Mouse (Mus musculus) adipocyte (in vitro differentiated cells): ENCODE measurements around the gene Mov10.
A peak's percentile ranks its signal among the peaks of the same experiment; 100 is the strongest.
"Not testable (repeated sequence)": the region's sequence is repeated elsewhere in the genome, so short reads cannot be mapped to it uniquely, and the experiment has no call there.

Experiments used
- DNase-seq: peaks from one replicate; pipeline ENCODE4 v3.0.0-alpha.2; 2016; ENCODE audit warnings: low spot score

Mov10 gene

DNA sequence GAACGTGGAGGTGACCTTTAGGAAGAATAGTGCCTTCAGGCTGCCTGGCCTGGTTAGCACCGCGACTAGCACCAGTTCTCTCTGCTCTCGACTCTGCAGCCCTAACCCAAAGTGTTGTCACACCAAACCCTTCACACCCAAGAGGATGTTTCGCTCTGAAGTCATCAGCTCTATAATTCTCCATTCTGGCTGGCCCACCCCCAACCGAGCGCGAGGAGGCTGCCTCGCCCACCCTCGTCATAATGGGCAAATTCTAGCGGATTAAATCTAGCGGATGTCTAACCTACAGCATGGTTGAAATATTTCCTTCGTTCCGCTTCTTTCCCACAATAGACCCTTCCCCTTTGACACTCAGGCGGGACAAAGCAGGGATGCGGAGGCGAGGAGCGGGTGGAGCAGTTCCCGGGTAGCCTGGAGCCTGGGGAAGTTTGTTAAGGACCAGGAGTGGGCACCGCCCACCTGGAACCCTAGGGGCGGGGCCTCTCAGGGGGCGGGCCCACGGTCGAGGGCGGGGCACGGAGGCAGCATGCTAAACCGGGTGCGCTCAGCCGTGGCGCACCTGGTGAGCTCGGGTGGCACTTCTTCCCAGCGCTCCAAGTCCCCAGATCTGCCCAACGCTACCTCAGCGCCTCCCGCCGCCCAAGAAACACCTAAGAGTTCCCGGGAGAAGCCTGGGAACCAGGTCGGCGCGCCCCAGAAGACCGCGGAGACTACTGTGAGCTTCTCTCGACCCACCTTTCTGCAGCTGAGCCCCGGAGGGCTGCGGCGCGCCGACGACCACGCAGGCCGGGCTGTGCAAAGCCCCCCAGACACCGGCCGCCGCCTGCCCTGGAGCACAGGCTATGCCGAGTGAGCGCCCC lies 37.6 kb downstream of the Mov10 start, which contains the start of gene Ppm1j:
Ppm1j (plus strand) TSS at position 496 of the 860 bp plus-strand sequence.
- no peak for DNase-seq

- peak; percentile 40 for DNase-seq
These were observed 38.4 kb downstream of the Mov10 start for GRCm38 (mm10) chr3:104779949-104780348.

GRCm38 (mm10) chr3:104777342-104777741 lies 41.0 kb downstream of the Mov10 start:
- no peak for DNase-seq

DNA sequence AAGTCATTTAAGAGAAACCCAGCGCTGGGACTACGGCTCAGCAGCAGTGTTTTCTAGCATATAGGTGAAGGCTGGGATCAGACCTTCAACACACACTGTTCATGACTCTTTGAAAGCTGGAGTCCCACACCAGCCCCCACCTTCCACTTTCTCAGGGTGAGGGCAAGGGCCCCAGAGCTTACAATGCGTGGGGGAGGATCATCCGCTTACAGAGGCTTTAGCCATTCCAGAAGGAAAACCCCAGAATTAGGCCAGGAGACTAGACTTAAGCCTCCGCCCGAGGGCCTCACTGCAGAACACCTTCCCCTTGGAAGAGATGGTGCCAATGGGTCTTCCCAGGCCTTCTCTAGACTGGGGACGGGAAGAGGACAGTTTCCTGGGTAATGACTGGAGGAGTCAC lies 45.1 kb downstream of the Mov10 start:
- no peak for DNase-seq

DNA sequence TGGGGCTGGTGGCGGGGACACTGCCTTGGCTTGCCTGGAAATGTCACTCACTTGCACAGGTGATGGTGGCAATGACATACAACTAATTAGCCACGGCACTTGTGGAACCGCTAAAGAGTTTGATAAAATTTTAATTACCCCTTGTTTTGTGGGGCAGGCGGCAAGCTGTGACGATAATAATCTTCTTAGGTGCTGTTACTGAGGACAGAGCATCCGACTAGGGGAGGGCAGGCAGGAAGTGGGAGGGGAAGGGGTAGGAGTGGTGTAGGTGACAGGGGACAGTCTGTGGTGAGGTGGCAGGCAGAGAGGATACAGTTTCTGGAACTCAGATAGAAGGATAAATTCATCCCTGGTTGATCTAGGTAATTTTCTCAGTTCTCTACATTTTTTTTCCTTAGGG lies 46.9 kb downstream of the Mov10 start:
- DNase-seq: no peak

DNA sequence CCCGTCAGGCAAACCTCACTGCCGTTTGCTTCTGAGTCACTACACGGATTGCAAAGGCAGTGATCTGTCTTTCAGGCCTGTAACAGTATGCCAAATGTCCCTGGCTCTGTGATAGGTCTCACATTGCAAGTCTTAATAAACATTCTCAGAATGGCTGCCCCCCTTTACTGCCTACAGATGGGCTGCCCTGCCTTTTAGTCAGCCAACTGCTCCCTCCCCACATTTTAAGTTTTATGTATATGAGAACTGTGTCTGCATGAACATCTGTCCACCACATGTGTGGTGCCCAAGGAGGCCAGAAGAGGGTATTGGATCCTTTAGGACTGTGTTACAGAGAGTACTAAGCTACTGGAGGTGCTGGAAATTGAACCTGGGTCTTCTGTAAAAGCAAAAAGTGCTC lies 47.4 kb downstream of the Mov10 start:
- DNase-seq: no peak

DNA sequence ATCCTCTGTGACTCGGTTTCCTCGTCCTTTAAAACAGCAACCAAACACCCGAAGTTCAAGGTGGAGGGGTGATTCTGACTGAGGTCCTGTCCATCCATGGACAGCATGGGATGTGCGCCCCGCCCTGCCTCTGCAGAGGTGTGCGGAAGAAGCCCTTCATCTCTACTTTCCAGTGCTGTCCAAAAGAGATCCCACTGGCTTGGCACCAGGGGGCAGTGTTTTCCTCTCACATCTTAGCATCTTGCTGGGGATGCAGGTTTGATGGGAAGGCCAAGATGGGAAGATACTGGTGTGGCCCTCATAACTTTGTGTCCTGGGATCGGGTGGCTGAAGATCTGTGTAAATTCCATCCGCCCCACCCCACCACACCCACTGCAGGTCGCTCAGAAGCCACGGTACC lies 48.3 kb downstream of the Mov10 start:
- peak; percentile 58 for DNase-seq

DNA sequence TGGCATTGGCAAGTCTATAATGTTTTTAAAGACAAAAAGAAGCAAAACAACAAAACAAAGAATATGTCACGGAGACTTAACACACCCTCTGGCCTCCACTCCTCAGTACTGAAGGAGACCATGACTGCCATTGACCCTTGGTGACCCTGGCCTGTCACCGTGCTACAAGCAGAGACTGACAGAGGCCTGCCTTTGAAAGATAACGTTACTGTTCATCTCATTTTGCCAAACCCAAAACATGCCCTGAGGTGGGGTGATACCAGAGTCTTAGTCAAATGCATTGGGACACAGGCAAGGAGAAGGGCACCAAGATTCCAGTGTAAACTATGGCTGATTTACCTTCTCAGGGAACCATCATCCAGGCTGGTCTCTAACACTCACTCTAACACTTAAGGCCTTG lies 49.2 kb downstream of the Mov10 start:
- no peak for DNase-seq

DNA sequence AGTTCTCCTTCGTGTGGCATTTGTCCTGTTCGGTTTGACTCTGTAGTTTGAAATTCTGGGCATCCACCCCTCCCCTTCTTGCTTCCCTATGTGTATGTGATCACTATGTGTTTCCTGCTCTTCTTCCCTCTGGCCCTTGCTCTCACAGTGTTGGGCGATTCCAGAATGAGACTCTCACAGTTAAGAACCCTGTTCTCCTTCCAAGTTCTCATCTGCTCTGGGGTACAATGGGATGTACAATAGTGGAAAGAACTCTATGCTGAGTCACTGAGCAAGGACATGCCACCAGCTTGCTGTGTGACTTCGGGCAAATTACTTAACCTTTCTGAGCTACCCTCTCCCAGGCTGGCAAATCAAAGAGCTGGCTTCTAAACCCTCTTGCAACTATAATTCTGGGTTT lies 50.6 kb downstream of the Mov10 start:
- no peak for DNase-seq

GRCm38 (mm10) chr3:104767141-104767540 lies 51.2 kb downstream of the Mov10 start:
- DNase-seq: no peak

DNA sequence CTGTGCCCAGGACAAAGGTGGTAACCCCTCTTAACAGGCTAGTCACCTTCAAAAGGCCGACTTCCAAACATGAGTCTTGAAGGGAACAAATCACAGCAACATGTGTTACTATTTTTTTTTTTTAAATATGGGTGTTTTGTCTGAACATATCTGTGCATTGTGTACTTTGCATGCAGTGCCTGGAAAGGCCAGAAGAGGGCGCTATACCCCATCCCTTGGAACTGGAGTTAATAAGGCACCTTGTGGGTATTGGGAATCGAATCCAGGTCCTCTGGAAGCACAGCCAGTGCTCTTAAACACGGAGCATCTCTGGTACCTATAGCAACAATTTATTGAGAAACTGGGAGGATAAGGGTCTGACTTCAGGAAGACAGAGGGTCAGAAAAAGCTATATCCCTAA lies 53.3 kb downstream of the Mov10 start:
- no peak for DNase-seq

DNA sequence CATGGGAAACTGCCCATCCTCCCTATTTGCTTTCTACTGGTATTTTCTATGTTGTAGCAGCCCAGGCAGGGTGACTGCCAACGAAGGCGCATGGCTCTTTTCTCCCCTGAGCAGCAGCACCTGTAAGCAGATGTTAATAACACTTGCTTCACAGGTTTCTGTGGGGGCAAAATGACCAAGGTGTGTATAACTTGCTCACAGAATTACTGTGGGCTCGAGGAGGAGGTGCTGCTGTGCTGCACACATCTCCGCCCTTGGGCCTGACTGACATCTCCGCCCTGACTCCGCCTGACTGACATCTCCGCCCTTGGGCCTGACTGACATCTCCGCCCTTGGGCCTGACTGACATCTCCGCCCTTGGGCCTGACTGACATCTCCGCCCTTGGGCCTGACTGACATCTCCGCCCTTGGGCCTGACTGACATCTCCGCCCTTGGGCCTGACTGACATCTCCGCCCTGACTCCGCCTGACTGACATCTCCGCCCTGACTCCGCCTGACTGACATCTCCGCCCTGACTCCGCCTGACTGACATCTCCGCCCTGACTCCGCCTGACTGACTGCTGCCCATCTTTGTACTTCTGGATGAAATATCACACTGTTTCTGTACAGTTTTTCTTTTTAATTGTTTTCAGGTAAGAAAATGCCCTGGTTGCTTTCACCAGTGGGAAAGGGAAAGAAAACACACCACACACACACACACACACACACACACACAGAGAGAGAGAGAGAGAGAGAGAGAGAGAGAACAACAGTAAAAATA lies 56.1 kb downstream of the Mov10 start:
- not testable (repeated sequence) for DNase-seq

DNA sequence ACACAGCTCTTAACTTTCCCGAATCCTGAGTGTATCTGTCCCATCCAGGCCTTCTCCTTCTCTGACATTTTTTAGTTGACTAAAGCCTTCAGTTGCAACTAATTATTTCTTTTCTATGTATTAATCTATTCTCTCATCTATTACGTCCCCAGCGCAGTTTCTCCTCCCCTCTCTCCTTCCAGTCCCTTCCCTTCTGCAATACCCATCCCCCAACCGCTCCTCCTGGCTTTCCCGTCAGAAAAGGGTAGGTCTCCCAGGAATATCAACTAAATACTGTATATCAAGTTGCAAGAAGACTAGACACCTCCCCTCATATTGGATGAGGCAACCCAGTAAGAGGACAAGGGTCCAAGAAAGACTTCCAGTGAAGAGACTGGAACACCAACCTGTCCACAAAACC lies 59.5 kb downstream of the Mov10 start:
- no peak for DNase-seq

GRCm38 (mm10) chr3:104758406-104758805 lies 60.0 kb downstream of the Mov10 start:
- no peak for DNase-seq

- DNase-seq: not testable (repeated sequence)
These were observed 65.5 kb downstream of the Mov10 start for GRCm38 (mm10) chr3:104752845-104753244.
